Mouse (Mus musculus): ENCODE results near the gene Mief1.

The Mief1 gene

DNA sequence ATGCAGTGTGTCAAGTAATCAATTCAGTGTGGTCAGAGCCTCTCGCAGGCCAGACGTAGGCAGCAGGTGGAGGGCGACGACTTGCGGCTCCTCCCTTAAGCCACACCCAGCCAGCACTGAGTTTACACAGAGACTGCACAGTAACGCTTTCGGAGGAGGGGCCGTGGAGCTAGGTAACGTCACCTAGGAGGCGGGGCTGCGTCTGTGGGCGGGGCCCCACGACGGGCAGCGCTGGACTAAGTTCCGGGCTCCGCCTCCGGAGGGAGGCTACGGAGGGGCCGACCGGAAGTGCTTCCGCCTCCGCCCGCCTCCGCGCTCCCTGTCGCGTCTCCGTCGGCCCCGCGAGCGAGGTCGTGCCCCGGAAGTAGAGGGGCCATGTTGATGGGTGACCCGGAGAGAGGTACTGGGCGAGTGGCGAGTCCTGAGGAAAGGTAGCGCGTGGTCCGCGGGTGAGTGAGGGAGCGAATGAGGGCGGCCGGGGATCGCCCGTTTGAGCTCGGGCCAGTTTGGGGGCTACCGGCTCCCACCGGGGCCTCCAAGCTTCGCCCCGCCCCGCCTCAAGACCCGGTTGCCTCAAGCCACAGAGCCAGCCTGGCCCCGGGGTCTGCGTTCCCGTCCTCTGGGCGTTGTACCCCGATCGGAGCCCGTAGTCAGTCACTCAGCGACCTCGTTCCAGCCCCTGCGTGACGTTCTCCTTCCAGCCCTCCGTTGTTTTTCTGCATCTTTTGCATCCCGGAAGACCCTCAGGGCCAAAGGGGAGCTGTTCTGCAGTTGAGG is at the start of gene Mief1:
Gene Mief1, plus strand, starts transcription at position 286 of the 777 bp plus-strand sequence.
- DNase-seq = peak; percentile 96 to 98

DNA sequence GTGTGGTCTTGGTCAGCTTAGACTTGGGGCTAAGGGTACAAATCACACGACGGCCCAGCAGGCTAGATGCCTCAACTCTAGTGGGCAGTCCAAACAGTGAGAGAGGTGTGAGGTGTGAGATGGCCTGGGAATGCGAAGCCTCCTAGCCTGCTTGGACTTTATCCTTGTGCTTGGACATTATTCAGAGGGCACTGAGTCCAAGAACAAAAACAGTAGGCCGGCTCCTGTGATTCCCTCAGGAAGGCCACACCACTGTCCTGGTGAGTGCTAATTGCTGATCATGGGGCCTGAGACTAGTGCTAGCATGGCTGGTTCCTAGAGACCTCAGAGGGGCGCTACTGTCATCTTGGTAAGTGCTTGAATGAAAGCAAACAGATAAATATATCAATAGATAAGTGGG is 44.9 kb upstream of the Mief1 start:
- DNase-seq = no peak

DNA sequence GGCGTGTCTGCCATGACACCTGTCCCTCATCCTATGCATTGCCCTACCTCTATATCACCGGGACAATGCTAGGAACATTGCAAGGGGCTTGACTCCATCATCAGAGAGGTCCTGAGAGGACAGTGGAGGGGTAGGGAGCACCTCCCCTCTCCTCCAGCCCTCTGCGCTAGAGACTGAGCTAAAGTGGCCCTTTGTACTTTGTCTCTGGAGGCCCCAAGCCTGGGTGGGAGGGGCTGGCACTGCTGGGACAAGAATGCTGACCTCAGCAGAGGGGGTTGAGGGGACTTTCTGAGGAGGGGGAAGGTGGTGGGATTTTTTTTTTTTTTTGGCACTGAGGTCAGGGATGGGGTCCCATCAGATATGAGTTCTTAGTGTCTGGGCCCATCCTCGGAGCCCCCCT is 43.7 kb upstream of the Mief1 start:
- DNase-seq = no peak

DNA sequence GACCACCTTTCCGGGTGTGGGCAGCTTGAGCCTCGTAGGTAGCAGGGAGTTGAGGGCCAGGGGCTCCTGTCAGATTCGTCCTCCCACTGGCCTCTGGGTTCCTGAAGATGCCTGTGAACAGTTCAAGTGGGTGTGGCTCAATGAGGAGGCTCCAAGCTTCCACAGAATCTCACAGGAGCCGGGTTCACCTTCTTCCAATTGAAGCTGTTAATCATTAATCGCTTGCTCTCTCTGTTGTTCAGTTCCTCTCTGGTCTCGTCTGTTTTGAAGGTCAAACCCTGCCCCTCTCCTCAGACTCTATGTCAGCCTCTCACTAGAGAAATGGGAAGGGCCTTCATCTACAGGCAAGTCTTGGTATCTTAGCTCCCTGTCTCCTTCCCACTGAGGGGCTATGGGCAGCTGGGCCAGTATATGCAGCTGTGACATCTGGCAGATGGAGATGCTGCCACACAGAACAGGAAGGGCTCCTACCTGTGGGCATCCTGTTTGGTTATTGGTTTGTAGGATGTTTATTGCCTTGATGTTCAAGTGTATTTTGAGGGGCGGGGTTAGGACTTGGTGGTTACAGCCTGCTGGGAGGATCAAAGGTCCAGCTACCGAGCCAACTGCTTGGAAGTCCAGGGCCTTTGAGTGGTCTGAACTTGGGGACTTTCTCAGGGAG is 42.1 kb upstream of the Mief1 start:
- no peak for DNase-seq

DNA sequence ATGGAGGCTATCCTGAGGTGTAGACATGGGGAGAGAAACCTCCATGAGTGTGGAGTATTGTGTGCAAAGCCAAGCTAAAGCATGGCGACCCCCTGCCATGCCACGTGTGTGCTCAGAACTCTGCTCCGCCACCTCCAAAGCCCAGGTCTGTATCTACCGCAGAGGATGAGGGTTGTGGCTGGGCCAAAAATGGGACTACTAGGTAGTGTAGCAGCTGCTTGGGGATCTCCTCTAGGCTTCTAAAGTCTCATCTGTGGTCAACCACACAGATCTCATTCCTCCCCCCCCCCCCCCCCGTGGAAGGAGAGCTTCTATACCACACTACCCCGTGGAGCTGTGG is 41.6 kb upstream of the Mief1 start:
- no peak for DNase-seq

DNA sequence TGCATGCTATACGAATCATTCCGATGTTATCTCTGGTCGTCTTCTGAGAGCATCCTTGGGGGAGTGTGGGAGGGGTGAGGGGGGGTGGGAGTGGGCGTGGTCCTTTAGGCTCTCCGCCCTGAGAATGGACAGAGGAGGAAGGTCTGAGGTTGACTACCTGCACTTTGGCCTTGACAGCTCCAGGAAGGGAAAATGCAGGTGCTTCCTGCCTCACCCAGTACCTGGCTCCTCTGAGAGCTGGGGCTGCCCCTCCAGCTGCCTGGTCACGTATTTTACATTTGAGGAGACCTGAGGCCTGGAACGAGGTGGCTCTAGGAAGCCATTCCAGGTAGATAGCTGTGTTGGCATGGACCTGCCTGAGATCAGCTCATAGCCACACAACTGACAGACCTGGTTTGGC is 41.0 kb upstream of the Mief1 start:
- no peak for DNase-seq

DNA sequence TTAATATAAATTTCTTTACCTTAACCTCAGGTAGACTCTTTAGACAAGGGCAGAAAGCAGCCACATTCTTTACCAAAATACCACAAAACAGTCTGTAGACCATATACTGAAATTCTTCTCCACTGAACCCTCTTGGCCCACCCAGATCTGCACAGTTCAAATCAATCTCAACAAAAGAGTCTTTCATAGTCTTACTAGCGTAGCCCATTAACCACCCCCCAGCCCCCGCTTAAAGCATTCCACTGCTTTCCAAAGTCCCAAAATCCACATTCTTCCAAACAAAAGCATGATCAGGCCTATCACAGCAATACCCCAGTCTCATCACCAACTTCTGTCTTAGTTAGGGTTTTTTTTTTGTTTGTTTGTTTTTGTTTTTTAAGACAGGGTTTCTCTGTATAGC is 34.3 kb upstream of the Mief1 start:
- DNase-seq = no peak

DNA sequence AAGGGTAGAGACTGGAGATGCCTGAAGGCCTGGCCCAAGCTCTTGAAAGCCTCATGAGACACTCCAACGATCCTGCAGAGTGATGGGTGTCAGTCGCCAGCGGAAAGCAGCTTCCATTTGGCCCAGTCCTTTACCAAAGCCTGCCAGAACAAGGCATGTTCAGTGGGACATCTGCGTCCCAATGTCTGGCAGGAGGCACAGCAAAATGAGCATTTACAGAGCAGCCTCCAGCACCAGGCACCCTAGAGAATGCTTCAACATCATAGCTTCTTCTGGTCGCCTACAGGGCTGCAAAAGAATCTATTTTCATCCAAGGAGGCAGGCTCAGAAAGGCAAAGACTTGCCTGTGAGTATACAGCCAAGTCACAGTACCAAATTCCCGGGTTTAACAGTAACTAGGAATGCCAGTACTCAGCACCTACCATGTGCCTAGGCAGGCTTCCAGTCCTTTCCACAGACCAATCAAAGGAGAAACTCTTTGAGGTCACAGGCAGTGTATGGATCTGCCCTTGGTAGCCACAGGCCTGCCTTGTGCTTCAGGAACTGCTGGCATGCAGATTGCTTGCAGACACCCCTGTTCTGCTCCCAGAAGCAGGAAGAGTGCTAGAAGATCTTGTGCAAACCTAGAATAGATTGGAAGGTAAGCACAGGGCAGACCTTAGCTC is 31.6 kb upstream of the Mief1 start:
- DNase-seq = no peak

DNA sequence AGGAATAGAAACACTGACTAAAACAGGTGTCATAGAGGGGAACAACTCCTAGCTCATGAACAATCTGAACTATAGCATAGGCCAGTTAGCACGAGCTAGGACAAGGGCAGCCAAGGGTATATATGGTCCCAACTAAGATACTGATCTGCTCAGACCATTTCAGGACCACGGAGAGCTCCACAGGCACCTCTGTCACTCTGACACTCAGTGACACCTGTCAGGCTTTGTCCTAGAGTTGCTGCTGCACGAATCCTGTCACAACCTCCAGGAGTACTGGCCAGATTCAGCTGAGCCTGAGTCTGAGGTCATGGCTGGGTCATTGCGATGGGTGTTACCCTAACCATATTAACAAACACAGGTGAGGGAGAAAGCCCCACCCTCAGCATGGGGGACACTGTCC is 30.4 kb upstream of the Mief1 start:
- DNase-seq = no peak

DNA sequence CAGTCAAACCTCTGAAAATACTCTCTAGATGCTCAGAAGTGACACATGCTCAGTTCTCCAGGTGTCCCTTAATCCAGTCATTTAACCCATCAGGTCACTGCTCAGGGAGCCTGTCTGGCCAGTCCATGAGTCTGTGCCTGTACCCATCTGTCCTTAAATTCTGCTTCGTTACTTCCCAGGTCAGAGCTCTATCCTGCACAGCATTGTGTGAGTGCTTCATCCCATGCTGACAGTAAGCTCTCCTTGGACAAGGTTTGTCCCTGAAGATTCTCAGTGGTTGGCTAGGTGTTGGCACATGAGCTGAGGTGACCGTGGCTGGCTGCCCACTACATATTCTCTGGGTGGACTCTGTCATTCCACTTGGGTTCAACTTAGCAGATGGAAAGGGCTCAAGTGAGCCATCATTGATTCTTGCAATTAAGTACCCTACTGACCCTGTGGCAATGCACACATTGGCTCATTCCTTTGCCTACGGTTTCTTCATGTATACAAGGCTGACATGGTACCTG is 27.7 kb upstream of the Mief1 start:
- peak; percentile 42 for DNase-seq

DNA sequence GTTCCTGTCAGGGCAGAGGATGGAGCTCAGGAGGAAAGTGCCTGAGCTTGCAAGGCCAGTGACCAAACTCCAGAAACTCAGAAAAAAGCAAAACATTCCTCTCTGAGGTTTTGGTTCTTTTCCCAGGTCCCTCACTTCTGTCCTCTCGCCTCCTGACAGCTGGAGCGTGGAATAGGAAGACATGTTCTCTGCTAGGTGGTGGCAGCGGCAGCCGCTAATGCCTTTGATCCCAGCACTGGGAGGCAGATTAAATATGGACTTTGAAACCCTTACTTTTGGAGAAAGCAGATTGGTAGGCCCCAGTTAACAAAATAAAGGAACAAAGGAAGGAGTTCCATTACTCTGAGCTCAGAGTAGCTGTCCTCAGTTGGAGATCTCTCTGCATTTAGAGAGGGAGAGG is 25.4 kb upstream of the Mief1 start:
- no peak for DNase-seq

DNA sequence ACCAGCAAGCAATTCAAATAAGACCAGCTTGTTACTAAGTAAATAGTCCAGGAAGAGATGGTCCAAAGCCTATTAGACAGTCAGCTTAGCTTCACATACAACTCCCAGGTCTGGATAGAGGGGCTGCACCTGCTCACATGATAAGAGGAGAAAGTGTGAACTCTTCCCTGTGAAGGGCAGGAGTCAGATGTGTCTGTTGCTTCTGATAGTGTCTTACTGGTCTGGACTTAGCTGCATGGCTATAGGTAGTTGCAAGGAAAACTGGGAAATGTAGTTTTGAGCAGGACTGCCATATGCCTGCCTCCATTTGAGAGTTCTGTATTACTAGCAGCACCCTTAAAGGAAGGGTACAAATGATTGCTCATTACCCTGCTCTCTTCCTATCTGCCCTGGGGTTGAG is 20.1 kb upstream of the Mief1 start:
- no peak for DNase-seq

DNA sequence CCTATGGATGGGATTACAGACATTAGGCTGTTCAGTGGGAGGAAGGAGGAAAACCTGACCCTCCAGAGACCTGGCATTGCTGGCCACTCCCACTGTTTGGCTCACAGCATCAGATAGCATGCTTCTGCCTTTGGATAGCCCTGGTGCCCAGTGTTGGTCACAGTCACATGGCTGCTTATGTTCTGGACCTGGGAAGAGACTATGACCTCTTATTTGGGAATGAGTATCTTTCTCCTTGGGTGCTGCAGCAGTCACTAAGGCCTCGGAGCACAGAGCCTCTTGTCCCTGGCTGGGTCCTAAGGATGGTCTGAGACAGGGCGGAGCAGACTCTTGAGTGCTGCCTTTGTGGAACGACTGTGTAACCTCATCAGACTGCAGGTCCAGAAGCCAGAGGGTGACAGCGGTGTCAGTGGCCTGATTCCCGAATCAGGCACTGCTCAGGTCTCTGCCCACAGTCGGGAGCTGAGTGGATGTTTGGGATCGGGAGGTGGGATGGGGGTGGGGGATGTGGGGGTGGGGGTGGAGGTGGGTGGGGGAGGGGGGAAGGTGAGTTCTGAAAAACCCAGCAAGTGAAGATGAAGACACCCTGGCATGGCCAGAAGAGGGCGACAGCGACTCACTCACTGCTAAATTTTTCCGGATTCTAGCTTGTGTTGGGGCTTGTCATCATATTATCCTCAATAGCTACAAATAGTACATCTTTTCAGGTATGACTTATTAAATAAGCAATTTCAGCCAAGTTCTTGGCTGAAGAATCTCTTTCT is 17.9 kb upstream of the Mief1 start:
- peak; percentile 62 to 71 for DNase-seq

DNA sequence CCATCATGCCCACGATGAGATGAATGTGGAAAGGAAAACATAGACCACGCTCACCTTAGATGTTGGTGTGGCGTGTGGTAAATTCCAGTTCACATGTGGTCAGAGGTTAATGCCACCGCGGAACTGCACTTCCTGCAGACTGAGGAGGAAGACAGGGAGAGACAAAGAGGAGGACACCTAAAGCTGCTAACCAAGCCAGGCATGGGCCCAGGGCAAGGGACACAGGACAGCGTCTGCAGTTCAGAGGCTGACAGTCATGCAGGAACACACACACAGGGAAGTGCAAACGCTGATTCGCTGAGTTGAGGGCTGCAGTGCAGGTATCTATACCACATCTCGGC is 17.4 kb upstream of the Mief1 start:
- DNase-seq = no peak

DNA sequence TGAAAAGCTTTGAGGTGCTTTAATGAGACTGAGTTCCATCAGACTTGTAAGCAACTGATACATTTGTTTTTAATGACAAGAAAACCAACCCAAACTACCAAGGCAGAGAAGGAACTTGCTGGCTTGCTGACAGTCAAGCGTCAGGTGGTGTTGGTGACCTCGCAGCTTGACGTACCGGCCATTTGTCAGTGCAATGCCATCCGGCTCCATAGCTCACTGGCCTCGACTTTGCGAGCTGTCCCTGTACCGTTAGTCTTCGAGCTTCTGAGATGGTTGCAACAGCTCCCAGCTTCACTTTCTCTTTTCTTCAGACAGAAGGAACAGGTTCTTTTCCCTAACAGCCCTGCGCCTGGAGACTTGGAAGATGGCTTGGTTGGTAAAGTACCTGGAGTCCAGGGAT is 16.3 kb upstream of the Mief1 start:
- DNase-seq = no peak

DNA sequence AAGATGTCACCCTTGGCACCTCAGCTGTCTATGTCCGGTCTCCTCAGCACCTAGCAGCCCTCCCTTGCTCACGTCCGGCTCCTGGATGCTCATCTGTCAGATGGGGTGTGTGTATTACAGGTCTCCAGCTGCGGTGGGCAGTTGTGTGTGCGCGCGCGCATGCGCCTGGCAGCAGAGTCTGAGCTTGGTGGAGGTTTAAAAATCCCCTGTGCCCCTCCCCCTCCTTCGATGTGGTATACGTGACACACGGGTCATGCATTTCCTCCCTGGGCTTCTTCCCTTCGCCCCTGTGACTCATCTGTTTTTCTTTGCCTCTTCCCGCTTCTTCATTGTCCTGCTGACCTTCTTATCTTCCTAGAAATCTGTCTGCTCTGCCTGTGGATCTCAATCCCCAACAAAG is 14.6 kb upstream of the Mief1 start:
- DNase-seq = no peak

DNA sequence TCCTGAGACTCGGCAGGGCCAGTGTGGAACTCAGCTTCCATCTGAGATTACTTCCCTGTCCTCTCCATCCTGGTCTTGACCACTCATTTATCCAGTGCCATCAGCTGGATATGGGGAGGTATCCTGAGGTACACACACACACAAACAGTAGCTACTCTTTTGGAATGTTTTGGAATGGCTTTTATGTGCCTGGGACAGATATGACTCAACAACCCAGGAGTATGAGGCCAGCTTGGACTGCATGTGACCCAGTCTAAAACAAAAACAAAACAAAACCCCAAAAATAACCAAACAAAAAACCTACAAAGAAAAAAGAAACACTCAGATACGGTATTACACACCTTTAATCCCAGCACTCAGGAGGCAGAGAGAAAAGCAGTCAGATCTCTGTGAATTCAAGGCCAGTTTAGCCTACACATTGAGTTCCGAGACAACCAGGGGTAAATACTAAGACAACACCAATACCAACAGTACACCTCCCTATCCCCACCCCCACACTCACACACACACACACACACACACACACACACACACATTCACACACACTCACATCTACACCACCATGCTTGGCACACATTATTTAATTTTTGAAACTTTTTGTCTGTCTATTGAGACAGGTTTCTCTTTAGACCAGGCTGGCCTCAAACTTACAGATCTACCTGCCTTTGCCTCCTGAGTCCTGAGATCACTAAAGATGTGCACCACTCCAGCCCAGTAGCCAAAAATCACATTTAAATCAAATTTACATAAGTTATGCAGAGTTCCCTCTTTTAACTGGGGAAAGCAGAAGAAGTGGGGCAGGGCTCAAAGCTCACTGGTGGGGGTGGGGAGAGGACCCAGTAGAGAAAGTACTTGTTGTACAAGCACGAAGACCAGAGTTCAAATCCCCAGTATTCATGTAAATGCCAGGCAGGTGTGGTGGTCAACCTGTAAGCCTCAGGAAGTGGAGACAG is 13.8 kb upstream of the Mief1 start:
- no peak for DNase-seq

DNA sequence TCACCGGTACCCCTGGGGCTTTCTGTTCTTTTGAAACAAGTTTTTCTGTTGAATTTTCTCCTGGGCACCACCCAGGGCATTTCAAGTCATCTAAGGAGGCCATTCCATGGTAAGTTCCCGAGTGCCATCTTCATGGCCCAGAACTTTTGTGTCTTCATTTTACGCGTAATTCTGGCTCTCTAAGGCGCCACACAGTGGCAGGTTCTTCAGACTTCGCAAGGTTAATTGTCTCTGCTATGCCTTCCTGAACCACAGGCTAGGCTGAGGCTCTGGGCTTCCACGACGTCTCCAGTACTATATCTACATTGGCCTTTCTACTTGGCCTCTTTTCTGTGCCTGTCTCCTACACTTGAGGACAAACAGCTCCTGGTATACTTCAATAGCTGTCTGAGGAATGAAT is 12.8 kb upstream of the Mief1 start:
- DNase-seq = no peak

DNA sequence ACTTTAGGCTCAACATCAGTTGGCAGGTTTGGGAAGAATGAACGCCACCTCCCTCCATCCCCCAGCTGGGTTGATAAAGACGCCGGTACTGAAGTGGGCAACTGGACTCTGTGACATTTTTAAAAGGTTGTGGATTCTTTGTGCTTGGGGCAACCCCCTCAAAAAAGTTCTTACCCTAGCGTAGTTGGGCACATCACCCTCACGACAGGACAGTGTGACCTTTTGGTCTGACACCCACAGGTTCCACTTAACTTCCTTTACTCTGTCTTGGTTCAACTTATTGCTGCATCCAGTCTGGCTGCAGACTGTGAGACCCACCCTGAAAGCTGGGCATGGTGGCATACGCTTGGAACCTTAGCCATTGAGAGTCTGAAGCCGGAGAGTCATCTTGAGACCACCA is 10.1 kb upstream of the Mief1 start:
- no peak for DNase-seq

DNA sequence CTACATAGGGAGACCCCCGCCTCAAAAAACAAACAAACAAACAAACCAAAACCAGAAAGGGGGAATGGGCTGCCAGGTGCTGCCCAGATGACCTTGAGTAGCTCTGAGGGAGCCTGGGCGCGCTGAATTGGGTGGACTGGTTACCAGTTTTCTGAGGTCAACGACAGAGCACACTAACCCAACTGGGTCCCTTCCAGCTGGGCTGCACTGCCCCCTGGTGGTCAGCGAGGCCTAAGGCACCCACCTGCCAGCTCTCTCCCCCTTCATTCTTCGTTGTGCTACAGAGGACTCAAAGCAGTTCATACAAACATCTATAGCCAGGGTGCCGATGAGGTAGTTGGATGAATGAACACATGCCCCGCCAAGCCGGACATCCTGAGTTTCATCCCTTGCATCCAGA is 8.6 kb upstream of the Mief1 start:
- peak; percentile 86 to 94 for DNase-seq

DNA sequence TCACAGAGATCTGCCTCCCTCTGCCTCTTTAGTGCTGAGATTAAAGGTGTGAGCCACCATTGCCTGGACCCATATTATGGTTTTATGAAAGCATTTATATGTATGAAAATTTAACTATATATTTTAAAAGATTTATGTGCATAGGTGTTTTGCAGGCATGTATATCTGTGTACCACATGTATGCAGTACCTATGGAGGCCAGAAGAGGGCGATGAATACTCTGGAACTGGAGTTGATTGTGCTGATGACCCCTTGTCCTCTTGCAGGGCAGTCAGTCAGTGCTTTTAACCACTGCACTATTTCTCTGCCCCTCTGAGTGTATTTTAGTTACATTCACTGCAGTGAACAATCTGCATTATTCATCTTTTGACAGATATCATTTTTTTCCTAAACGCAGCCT is 8.0 kb upstream of the Mief1 start:
- peak; percentile 76 to 84 for DNase-seq
